Mouse (Mus musculus) heart, postnatal 10 days (tissue): ENCODE results near the gene Parp3. TPM values are rescaled to one million over a fixed set of nuclear protein-coding genes. Genes with fewer than 3 reads are reported as not detected.

Experiments used
- DNase-seq, 2 experiments: peaks; one replicate each; pipeline ENCODE4 v3.0.0; 2021
- intact Hi-C: fragments of 180-260 bp; cut with DNase I; formaldehyde crosslinking; loops from one replicate; pipeline ENCODE4 v1.15.1; 2025
- total RNA-seq, 2 experiments: library from RNA; stranded (reverse); gene quantifications; 2 replicates each; pipeline ENCODE4 v1.2.3; 2021

Gene Parp3
- total RNA-seq, 2 experiments from 2014 or later: 12.5 to 13.5 TPM

- intact Hi-C loops: loop anchor here (1.0 to 5.0 kb wide), 4 partner anchors 27 to 193 kb away; partner anchors contain the start of gene Rpl29
- no peak for DNase-seq
Observed at GRCm38 (mm10) chr9:106475663-106476001, 1.1 kb downstream of the Parp3 start, which contains the start of gene Rrp9. Gene Rrp9 (plus strand): TSS chr9:106475963.

- intact Hi-C loops: loop anchor here (5.0 kb wide), 1 partner anchor 168 kb away; no protein-coding TSS in a partner anchor
- DNase-seq: peak in 1 of 2 experiments; percentile 59
Observed at GRCm38 (mm10) chr9:106475046-106475445, 1.7 kb downstream of the Parp3 start.

DNA sequence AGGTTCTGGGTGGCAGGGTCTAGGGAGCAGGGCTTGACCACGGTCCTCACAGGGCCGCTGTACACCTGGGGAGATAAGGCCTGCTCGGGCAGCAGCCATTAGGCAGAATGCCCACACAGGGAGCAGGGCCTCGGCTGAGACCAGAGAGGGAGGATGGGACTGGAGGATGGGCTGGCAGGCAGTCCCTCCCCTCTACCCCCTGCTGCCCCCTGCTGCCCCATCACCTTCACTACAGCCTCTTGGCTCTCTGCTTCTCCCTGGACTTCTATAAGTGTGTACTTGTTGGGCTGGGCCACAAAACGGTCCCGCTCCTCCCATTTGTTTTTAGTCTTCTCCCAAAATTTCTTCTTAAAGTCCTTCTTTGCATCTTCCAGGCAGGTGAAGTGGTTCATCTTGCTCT, 2.3 kb downstream of the Parp3 start:
- intact Hi-C loops: no loop called here
- peak; percentile 76 to 85 for DNase-seq

GRCm38 (mm10) chr9:106473753-106474105, 3.0 kb downstream of the Parp3 start:
- no peak for DNase-seq
- intact Hi-C loops: loop anchor here (2.0 kb wide), 1 partner anchor 185 kb away; no protein-coding TSS in a partner anchor

GRCm38 (mm10) chr9:106473081-106473752, 3.5 kb downstream of the Parp3 start:
- no peak for DNase-seq
- intact Hi-C loops: loop anchor here (2.0 kb wide), 1 partner anchor 184 kb away; no protein-coding TSS in a partner anchor

DNA sequence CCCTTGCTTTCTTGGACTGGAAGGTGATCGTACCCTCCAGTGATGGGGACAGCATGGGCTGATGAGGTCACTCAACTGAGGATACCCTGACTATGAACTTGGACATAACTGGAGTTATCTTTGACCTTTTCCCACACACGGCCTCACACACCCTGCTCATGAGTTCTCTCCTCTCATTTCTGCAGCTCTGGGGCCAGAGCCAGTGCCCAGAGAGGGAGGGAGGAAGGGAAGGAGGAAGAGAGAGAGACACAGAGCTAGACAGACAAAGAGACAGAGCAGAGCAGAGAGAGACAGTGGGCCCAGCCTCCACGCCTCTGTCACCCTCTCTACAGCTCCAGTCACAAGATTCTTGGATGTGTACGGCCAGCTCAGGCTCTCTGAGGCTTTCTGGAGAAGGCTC, 4.4 kb downstream of the Parp3 start:
- intact Hi-C loops: loop anchor here (2.0 kb wide), 1 partner anchor 184 kb away; no protein-coding TSS in a partner anchor
- no peak for DNase-seq

DNA sequence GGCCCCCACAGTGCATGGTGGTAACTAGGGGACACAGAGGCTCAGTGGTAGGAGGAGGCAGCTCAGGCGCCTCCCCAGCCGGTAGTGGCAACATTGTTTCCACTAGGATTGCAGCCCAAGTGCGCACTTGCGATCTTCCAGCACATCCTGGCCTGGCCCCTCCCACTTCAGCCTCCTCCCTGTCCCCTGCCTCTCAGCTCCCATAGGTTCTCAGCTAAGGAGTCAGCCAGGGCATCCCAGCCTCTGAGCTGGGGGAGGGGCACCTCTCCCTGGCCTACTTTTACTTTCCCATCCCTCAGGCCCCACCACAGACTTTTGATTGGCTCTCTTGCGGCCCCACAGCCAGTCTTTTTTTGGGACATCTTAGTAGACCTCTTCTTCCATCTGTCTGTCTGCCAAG, 4.9 kb downstream of the Parp3 start:
- intact Hi-C loops: loop anchor here (2.0 kb wide), 1 partner anchor 183 kb away; no protein-coding TSS in a partner anchor
- DNase-seq: peak; percentile 76 to 77

GRCm38 (mm10) chr9:106470991-106471750, 5.6 kb downstream of the Parp3 start:
- intact Hi-C loops: no loop called here
- no peak for DNase-seq

- DNase-seq: no peak
- intact Hi-C loops: no loop called here
Observed at GRCm38 (mm10) chr9:106469776-106470175, 7.0 kb downstream of the Parp3 start.

DNA sequence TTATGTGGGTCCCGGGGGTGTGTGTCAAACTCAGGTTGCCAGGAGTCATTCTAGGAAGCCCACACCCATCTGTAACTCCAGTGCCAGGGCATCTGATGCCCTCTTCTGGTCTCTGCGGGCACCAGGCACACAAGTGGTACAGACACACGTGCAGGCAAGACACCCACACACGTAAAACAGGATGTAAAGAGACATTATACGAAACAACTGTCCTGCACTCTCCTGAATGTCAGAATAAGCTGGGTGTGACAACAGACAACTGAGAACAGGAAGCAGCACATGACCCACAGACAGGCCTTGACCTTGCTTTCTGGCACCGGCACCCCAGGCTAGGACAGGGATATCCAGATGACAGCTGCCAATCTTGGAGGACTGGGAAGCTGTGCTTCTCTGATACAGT, 7.4 kb downstream of the Parp3 start:
- intact Hi-C loops: no loop called here
- no peak for DNase-seq

- no peak for DNase-seq
- intact Hi-C loops: no loop called here
Observed at GRCm38 (mm10) chr9:106467746-106468145, 9.0 kb downstream of the Parp3 start.

- intact Hi-C loops: no loop called here
- DNase-seq: no peak
Observed at GRCm38 (mm10) chr9:106466721-106467120, 10.0 kb downstream of the Parp3 start.

GRCm38 (mm10) chr9:106465571-106466200, 11.1 kb downstream of the Parp3 start, which contains the start of gene Gpr62:
Gene Gpr62 (minus strand): TSS chr9:106465938.
- peak in 1 of 2 experiments; percentile 31 for DNase-seq
- intact Hi-C loops: no loop called here

GRCm38 (mm10) chr9:106464751-106465541, 11.8 kb downstream of the Parp3 start:
- peak; percentile 66 to 67 for DNase-seq
- intact Hi-C loops: no loop called here

DNA sequence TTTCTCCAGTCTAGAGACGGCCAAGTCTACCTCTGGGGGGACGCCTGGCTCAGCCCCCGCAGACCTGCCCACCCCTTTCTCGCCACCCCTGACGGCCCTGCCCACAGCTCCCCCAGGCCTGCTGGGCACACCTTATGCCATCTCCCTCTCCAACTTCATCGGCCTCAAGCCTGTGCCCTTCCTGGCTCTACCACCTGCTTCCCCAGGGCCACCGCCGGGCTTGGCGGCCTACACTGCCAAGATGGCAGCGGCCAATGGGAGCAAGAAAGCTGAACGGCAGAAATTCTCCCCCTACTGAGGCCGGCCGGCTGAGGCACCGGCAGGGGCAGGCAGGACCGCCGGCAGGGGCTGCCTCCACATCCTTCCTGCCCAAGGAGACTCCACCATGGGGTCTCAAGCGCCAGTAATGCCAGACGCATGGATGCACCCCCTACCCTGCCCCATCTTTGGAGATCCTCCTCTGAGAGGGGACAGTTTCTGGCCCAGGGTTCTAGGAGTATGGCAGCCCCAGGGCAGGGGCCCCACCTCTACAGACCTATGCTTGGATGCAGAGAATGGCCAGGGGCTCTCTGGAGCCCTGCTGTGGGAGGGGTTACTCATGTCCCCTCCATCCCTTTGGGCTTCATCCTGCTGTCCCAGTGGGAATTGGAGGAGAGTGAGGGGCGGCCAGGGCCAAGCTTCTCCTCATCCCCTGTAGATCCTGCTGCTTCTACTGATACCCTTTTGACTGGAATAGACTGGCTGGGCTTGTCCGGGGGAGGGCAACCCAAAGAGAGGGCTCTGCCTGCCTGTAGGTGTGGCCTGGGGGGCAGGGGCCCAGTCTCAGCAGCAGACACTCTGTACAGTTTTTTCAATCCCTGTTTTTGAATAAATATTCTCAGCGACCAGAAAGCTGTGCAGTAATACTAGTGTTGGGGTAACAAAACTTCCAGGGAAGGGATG, 13.4 kb downstream of the Parp3 start:
- DNase-seq: no peak
- intact Hi-C loops: no loop called here

GRCm38 (mm10) chr9:106462430-106462800, 14.3 kb downstream of the Parp3 start:
- intact Hi-C loops: no loop called here
- DNase-seq: no peak

- intact Hi-C loops: no loop called here
Observed at GRCm38 (mm10) chr9:106461641-106462429, 14.9 kb downstream of the Parp3 start.

GRCm38 (mm10) chr9:106461026-106461415, 15.7 kb downstream of the Parp3 start:
- DNase-seq: no peak
- intact Hi-C loops: no loop called here

More at GRCm38 (mm10) chr9:106461641-106462429, 14.9 kb downstream of the Parp3 start:
- DNase-seq: no peak
